Mouse (Mus musculus): Measurements from ENCODE around the gene Ppm1e.

- no peak for TF ChIP-seq POLR2A (IDR thresholded peaks at IDR 0.05; ENCODE audit: control insufficient read depth, extremely low read depth, insufficient read depth, low read length, poor library complexity)
- no peak for TF ChIP-seq CTCF (IDR thresholded peaks at IDR 0.05; ENCODE audit: borderline replicate concordance, control insufficient read depth, extremely low read depth, insufficient read depth, low read length, poor library complexity)
These were observed 49.3 kb downstream of the Ppm1e start for GRCm38 (mm10) chr11:87309329-87310074.

Data from thymus, adult 2 months (tissue).